Mouse (Mus musculus) right cerebral cortex, postnatal 14 days (tissue): Measurements from ENCODE around the gene Helq.

Experiments used
- DNase-seq: peaks from one replicate; pipeline ENCODE4 v3.0.0; 2022

Helq gene

GRCm38 (mm10) chr5:100798165-100798860 is at the start of gene Helq, which contains the start of gene Mrps18c:
Helq (minus strand) TSS chr5:100798598.
Mrps18c (plus strand) TSS chr5:100798627.
- DNase-seq: peak; percentile 93

GRCm38 (mm10) chr5:100847143-100847542 is 48.7 kb upstream of the Helq start:
- no peak for DNase-seq

- DNase-seq: peak; percentile 22
Measured at GRCm38 (mm10) chr5:100846599-100846920, 48.2 kb upstream of the Helq start.

DNA sequence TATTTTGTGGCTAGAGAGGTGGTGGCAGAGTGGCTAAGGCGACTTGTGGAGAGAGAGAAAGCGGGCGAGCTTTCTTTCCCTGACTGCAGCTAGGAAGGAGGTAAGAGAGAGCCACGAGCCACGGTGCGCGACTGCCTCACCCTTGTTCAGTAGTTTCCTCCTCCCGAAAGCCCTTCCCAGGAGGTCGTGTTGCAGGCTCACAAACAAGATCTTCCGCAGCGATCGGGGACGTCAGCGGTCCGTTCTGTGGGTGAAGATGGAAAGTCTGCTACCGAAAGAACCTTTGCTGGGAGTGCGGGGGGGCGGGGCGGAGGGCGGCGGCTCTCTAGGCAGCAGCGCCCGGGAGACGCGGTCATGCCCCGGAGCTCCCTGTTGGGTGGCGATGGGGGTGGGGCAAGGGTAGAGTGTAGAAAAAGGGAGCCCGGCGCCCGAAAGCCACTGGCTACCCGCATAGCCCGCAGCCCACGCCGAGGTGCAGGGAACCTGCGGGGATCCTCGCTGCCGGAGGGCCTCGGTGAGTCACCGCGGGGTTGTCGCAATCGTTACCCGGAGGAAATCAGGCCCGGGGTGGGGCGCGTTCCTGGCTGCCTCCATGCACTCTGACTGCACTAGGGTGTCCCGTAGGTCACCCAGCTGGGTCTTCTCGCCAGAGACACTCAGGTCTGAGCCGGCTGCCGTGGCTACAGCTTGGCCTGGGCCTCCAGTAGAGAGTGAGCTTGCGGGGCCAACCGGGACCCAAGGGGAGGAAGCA is 47.6 kb upstream of the Helq start:
- DNase-seq: peak; percentile 33

GRCm38 (mm10) chr5:100845485-100845847 is 47.1 kb upstream of the Helq start, which contains the start of gene Gpat3:
Gpat3 (plus strand) TSS chr5:100845713.
- DNase-seq: peak; percentile 9

DNA sequence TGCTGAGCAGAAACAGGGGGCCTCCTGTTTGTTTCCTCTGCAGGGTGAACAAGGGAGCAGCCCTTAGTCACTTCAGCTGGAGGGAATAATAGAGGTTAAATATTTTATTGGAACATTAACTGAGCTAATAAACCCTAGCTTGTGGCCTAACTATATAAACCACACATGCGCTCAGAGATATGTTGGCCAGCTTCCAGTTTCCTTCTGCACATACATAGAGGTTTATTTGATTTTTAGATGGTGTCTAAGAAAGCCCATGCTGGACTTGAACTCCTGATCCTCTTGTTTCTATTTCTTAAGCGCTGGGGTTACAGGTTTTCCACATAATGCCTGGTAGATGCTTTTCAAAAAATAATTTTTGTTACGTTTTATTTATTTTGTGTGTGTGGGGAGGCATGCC is 46.1 kb upstream of the Helq start:
- no peak for DNase-seq

DNA sequence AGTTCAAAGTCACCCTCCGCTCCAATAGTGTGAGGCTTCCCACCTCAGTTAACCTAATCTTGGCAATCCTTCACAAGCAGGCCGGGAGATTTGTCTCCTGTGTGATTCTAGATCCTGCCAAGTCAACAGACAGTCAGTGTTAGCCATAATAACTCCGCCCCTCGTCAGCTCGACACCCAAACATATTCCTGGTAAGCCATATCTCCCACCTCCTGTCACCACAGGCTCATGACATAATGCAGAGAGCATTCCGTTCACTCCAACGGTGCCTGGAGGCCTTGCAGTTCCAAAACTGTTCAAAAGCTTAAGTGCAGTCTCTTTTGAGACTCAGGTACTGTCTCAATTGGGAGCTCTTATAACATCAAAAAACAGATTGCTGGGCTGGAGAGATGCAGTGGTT is 39.5 kb upstream of the Helq start:
- DNase-seq: no peak

- no peak for DNase-seq
Measured at GRCm38 (mm10) chr5:100835862-100836538, 37.6 kb upstream of the Helq start.

GRCm38 (mm10) chr5:100833841-100834240 is 35.4 kb upstream of the Helq start:
- no peak for DNase-seq

- no peak for DNase-seq
Measured at GRCm38 (mm10) chr5:100832680-100833079, 34.3 kb upstream of the Helq start.

DNA sequence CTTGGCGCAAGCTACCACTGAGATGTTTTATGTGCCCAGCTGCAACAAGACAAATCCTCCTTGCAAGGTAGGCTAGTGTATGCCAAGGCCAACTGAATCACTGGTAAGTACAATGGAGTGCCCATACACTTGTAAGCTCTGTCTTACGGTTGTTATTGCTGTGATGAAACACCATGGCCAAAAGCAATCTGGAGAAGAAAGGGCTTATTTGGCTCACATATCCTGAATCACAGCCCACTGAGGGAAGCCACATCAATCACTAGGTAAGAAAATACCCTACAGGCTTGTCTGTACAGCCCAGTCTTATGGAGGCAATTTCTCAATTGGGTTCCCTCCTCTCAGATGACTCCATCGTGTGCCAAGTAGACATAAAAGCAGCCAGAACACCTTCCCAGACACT is 30.3 kb upstream of the Helq start:
- DNase-seq: no peak

- DNase-seq: no peak
Measured at GRCm38 (mm10) chr5:100826531-100826930, 28.1 kb upstream of the Helq start.

DNA sequence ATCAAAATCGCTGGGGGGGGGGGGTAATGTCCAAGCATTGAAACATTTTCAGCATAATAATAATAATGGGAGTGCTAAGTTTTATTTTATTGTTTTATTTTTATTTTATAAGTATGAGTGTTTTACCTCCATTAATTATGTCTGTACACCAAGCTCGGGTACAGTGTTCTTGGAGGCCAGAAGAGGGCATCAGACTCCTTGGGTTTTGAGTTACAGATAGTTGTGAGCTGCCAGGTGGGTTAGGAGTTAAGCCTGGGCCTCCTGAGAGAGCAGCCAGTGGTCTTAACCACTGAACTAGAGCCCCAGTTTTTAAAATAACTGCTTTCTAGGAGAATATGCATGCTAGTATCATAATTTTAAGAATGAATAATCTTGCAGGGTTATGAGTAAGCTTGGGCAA is 27.6 kb upstream of the Helq start:
- DNase-seq: no peak

- no peak for DNase-seq
Measured at GRCm38 (mm10) chr5:100822826-100823225, 24.4 kb upstream of the Helq start.

DNA sequence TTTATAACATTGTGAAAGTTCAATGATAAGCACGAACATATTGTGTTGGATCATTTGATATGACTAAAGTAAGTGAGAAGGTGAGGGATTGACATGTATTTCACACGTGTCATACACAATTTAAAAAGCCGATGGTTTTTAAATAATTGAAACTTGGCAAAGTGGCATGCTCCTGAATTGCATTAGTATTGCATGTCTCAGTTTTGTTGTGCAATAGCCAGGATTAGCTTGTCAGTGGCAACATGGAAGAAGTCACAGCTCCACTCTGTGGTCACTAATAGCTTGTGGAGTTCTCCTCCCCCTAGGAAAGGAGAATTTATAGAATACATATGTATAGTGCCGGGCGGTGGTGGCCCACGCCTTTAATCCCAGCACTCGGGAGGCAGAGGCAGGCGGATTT is 23.0 kb upstream of the Helq start:
- no peak for DNase-seq

DNA sequence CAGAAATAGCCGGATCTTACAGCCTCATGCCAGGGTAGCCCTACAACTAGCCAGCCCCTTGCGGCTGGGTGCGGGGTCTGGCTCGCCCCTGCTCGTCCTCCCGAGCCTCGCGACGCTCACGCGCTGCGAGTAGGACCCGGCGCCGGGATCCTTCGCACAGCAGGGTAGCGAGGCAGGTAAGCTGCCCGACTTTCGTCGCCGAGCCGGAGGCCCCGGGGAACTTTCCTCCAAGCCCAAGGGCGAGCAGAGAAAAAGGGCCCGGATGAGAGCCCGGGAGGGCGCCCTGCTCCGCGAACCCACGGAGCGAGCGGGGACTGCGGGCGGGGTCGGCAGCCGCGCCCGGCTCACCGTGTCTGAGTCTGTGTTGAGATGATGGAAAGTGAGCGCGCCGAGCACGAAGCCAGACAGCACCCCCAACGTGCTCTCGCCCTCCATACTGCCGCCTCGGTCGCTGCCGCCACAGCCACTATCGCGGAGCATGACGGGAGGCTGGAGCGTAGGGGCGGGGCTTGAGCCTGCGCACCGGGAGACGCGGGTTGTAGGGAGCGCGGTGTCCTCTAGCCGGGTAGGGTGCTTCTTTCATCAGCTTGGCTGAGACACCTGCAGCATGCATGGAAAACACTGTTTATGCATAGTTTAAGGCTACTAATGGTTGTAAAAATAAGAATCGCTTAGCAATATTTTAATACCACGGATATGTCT is 22.2 kb upstream of the Helq start, which contains the start of gene Abraxas1:
Gene Abraxas1 (minus strand): TSS at position 483 of the 702 bp plus-strand sequence.
- DNase-seq: peak; percentile 83

GRCm38 (mm10) chr5:100819568-100820480 is 21.4 kb upstream of the Helq start:
- DNase-seq: no peak

DNA sequence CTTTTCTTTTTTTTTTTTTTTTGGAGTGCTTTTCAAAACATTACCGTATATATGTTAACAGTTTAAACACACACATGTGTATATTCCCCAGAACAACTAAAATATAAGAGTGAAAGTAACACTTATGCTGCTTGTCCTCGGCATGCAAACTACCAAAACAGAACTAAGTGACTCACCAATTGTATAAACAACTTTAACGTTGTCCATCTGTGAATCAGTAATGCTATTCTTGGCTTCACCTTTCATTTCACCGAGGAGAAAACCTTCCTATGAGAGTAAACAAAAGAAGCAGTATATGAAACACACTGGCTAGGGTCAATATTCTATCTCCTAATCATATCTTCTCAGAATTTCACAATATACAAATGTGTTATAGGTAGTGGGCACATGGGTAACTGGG is 19.9 kb upstream of the Helq start:
- no peak for DNase-seq

GRCm38 (mm10) chr5:100794084-100794483 is 4.3 kb downstream of the Helq start:
- no peak for DNase-seq

- DNase-seq: no peak
Measured at GRCm38 (mm10) chr5:100792261-100792660, 6.1 kb downstream of the Helq start.

DNA sequence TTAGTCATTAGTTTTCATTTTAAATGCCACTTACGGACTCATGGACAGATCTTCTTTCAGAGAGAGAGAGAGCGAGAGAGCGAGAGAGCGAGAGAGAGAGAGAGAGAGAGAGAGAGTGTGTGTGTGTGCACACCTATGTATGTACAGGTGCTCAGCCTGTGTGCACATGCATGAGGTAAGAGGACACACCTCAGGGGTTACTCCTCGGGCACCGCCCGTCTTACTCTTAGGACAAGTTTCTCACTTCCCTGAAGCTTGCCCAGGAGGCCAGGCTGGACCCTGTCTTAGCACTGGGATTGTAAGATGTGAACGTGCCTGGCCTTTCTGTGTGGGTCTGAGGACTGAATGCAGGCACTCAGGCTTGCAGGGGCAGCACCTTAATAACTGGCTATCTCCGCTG is 10.9 kb downstream of the Helq start:
- DNase-seq: no peak

DNA sequence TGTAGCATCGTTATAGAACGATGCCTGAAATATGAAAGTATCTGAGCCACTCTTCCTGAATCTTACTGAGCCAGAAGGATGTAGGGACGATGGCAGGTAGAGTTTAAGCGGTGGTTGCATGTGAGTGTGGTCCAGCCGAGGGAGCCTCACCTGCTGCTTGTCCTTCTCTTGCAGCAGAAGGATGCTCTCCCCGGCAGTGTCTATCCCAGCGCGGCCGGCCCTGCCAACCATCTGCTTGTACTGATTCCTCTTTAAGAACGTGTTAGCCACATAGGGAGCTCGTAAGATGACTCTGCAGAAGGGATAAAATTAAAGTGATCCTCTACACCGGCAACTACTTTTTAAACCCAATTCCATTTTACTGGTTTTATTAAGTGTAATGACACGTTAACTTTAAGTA is 19.4 kb downstream of the Helq start:
- no peak for DNase-seq
